Mouse (Mus musculus): ENCODE measurements at regions not wholly inside any gene's neighbourhood (a gene's known extent, or its start where the extent isn't known, plus 50 kb on each side); places are given as distances from the start of the nearest gene placed in this dataset.

GRCm38 (mm10) chr2:148171113-148171512 is 124.3 kb upstream of the Foxa2 start:
- in situ Hi-C loops (cut with MseI, MboI) = no loop called here

GRCm38 (mm10) chr2:148171699-148172098 is 124.9 kb upstream of the Foxa2 start:
- in situ Hi-C loops (cut with MseI, MboI) = no loop called here

- in situ Hi-C loops (cut with MseI, MboI) = no loop called here
Measured at GRCm38 (mm10) chr2:148175251-148175927, 128.6 kb upstream of the Foxa2 start.

- in situ Hi-C loops (cut with MseI, MboI) = no loop called here
Measured at GRCm38 (mm10) chr2:148180245-148180644, 133.5 kb upstream of the Foxa2 start.

- in situ Hi-C loops (cut with MseI, MboI) = no loop called here
Measured at GRCm38 (mm10) chr2:148181518-148181917, 134.7 kb upstream of the Foxa2 start.

GRCm38 (mm10) chr2:148182492-148183052 is 135.8 kb upstream of the Foxa2 start:
- in situ Hi-C loops (cut with MseI, MboI) = no loop called here

GRCm38 (mm10) chr2:148184801-148185212 is 138.0 kb upstream of the Foxa2 start:
- in situ Hi-C loops (cut with MseI, MboI) = no loop called here

GRCm38 (mm10) chr2:148186363-148186991 is 139.7 kb upstream of the Foxa2 start:
- in situ Hi-C loops (cut with MseI, MboI) = no loop called here

GRCm38 (mm10) chr2:148188865-148189264 is 142.1 kb upstream of the Foxa2 start:
- in situ Hi-C loops (cut with MseI, MboI) = no loop called here

GRCm38 (mm10) chr2:148189287-148189686 is 142.5 kb upstream of the Foxa2 start:
- in situ Hi-C loops (cut with MseI, MboI) = no loop called here

- in situ Hi-C loops (cut with MseI, MboI) = no loop called here
Measured at GRCm38 (mm10) chr2:148192946-148193345, 146.2 kb upstream of the Foxa2 start.

- in situ Hi-C loops (cut with MseI, MboI) = no loop called here
Measured at GRCm38 (mm10) chr2:148197375-148198015, 150.7 kb upstream of the Foxa2 start.

GRCm38 (mm10) chr2:148206633-148207032 is 159.9 kb upstream of the Foxa2 start:
- in situ Hi-C loops (cut with MseI, MboI) = no loop called here

GRCm38 (mm10) chr2:148210813-148211212 is 164.0 kb upstream of the Foxa2 start:
- in situ Hi-C loops (cut with MseI, MboI) = no loop called here

- in situ Hi-C loops (cut with MseI, MboI) = no loop called here
Measured at GRCm38 (mm10) chr2:148217136-148217535, 170.4 kb upstream of the Foxa2 start.

GRCm38 (mm10) chr2:148233691-148234300 is 161.3 kb upstream of the Sstr4 start:
- in situ Hi-C loops (cut with MseI, MboI) = no loop called here

GRCm38 (mm10) chr2:148237121-148237520 is 158.0 kb upstream of the Sstr4 start:
- in situ Hi-C loops (cut with MseI, MboI) = no loop called here

- in situ Hi-C loops (cut with MseI, MboI) = no loop called here
Measured at GRCm38 (mm10) chr2:148239046-148239445, 156.1 kb upstream of the Sstr4 start.

GRCm38 (mm10) chr2:148242242-148242641 is 152.9 kb upstream of the Sstr4 start:
- in situ Hi-C loops (cut with MseI, MboI) = no loop called here

- in situ Hi-C loops (cut with MseI, MboI) = no loop called here
Measured at GRCm38 (mm10) chr2:148245575-148245974, 149.6 kb upstream of the Sstr4 start.

GRCm38 (mm10) chr2:148250902-148251301 is 144.2 kb upstream of the Sstr4 start:
- in situ Hi-C loops (cut with MseI, MboI) = no loop called here

GRCm38 (mm10) chr2:148255662-148256061 is 139.5 kb upstream of the Sstr4 start:
- in situ Hi-C loops (cut with MseI, MboI) = no loop called here
